Mouse (Mus musculus) ES-Bruce4 (cell line): Measurements from ENCODE around the gene Zic2. TPM values are rescaled to one million over a fixed set of nuclear protein-coding genes. Genes with fewer than 3 reads are reported as not detected.

Experiments
- H3K27ac ChIP-seq: 2 replicates; pipeline ENCODE4 v1.5.1; 2012; ENCODE audit warnings: low read length, inconsistent platforms; ENCODE audit not compliant: insufficient read depth
- H3K27me3 ChIP-seq: 2 replicates; pipeline ENCODE4 v1.6.1; 2012; ENCODE audit warnings: mild to moderate bottlenecking, low read length, inconsistent platforms; ENCODE audit not compliant: control insufficient read depth, poor library complexity, insufficient read depth, severe bottlenecking
- H3K36me3 ChIP-seq: 2 replicates; pipeline ENCODE4 v1.6.1; 2012; ENCODE audit warnings: inconsistent platforms, mild to moderate bottlenecking, low read length, moderate library complexity; ENCODE audit not compliant: control insufficient read depth, poor library complexity, insufficient read depth, severe bottlenecking
- H3K4me1 ChIP-seq: one replicate; pipeline ENCODE4 v1.8.1; 2011; ENCODE audit warnings: low read length; ENCODE audit not compliant: control insufficient read depth, insufficient read depth
- H3K4me3 ChIP-seq: 2 replicates; pipeline ENCODE4 v1.5.1; 2011; ENCODE audit warnings: low read depth, mild to moderate bottlenecking, low read length
- H3K9ac ChIP-seq: 2 replicates; pipeline ENCODE4 v1.6.1; 2012; ENCODE audit warnings: low read depth, mild to moderate bottlenecking, inconsistent platforms; ENCODE audit not compliant: poor library complexity, severe bottlenecking
- H3K9me3 ChIP-seq: replicated peaks from 2 replicates; pipeline ENCODE4 v1.6.1; 2012; ENCODE audit warnings: mild to moderate bottlenecking, low read length, inconsistent platforms; ENCODE audit not compliant: control insufficient read depth, poor library complexity, insufficient read depth, severe bottlenecking
- CTCF ChIP-seq: IDR thresholded peaks from one replicate; pipeline ENCODE4 v1.8.1; 2011; ENCODE audit warnings: low read depth, low read length
- EP300 ChIP-seq: IDR thresholded peaks from 2 replicates; pipeline ENCODE4 v1.6.1; 2011; ENCODE audit warnings: low read depth, low read length; ENCODE audit not compliant: insufficient read depth
- POLR2A ChIP-seq: IDR thresholded peaks from one replicate; pipeline ENCODE4 v1.8.1; 2011; ENCODE audit warnings: low read length; ENCODE audit not compliant: insufficient read depth
- polyA plus RNA-seq: library from polyadenylated mRNA; stranded (reverse); fragments of >200 nt; gene quantifications from 2 replicates; pipeline ENCODE4 v1.2.4, GENCODE M21; 2011; ENCODE audit warnings: low read depth; ENCODE audit not compliant: missing spikeins, insufficient read depth, insufficient read length

The Zic2 gene
- polyA plus RNA-seq, 1 experiment = 25.2 TPM

DNA sequence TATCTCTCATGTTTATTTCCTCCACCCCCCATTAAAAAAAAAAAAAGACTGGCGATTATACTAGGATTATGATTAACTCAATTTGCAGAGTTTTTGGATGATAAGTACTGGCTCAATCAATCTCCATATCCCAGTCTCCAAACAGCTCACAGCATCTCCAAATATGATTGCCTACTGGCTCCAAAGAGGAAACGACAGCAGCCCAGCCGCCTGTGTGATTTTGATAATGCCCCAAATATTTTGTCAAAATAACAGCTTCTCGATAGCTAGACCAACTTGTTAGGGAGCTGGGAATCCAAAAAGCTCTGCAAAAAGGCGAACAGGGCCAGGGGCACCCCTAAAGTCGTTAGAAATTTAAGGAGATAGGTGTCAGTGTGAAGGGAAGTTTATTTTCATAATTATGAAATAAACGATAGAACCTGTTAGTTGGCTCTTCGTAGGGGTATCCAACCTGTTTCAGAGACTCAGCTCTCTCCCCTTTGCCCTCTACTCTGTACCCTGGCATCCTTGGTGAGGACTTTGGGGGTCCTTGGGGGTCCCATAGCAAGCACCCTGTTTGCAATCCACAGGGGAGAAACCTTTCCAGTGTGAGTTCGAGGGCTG lies 2.8 kb downstream of the Zic2 start:
- peaks cover 40% of the 10 kb centered on the region for H3K27me3 ChIP-seq
- no peak for TF ChIP-seq POLR2A
- peak overlapping the region; percentile 33 for H3K4me3 ChIP-seq
- no peaks in the 10 kb centered on the region for H3K9me3 ChIP-seq
- H3K9ac ChIP-seq = no peak overlapping the region
- no peaks in the 10 kb centered on the region for H3K36me3 ChIP-seq
- no peaks in the 10 kb centered on the region for H3K4me1 ChIP-seq
- no peak overlapping the region for H3K27ac ChIP-seq

GRCm38 (mm10) chr14:122478574-122479011 lies 3.4 kb downstream of the Zic2 start:
- TF ChIP-seq POLR2A (no peak), EP300 (no peak), CTCF (no peak)
- H3K27ac ChIP-seq = no peak overlapping the region
- H3K36me3 ChIP-seq = no peaks in the 10 kb centered on the region
- peaks cover 44% of the 10 kb centered on the region for H3K27me3 ChIP-seq
- H3K9me3 ChIP-seq = no peaks in the 10 kb centered on the region
- H3K4me1 ChIP-seq = no peaks in the 10 kb centered on the region
- H3K4me3 ChIP-seq = peak overlapping the region; percentile 33
- peak overlapping the region; percentile 1; the same call in 1 of the 2 replicates for H3K9ac ChIP-seq

DNA sequence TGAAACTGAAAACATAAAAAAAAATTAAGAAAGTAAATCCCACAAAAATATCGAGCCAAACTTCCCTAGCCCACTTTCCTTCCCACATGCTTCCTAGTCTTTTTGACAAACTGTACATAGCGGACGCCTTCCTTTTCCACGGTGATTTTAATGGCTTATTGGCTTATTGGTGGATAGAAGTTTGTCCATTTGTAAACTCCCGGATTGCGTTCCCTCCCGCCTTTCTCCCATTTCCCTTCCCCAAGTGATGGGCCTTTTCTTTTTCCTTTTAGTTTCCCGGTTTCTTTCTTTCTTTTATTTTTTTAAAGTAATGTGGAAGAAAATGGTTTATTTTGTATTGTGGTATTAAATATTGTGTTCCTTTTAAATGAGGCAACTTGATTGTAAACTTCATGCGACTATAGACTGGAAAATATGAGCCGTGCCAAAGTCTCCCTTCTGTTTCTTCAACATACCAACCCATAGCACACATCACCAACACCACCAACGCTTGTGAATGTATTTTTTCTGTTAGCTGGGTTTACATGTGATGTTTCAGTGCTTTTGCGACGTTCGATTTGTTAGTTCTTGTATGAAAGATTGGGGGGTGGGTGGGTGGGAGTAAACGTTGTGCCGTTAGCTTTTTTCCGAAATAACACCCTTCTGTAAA lies 4.3 kb downstream of the Zic2 start:
- H3K9ac ChIP-seq = no peak overlapping the region
- TF ChIP-seq POLR2A (no peak), CTCF (no peak), EP300 (no peak)
- no peaks in the 10 kb centered on the region for H3K9me3 ChIP-seq
- no peaks in the 10 kb centered on the region for H3K4me1 ChIP-seq
- no peak overlapping the region for H3K27ac ChIP-seq
- H3K36me3 ChIP-seq = no peaks in the 10 kb centered on the region
- H3K27me3 ChIP-seq = peaks cover 50% of the 10 kb centered on the region
- no peak overlapping the region for H3K4me3 ChIP-seq

GRCm38 (mm10) chr14:122480355-122480754 lies 5.1 kb downstream of the Zic2 start:
- H3K4me1 ChIP-seq = no peaks in the 10 kb centered on the region
- H3K9me3 ChIP-seq = no peaks in the 10 kb centered on the region
- no peak overlapping the region for H3K4me3 ChIP-seq
- H3K27me3 ChIP-seq = peaks cover 56% of the 10 kb centered on the region
- no peak overlapping the region for H3K27ac ChIP-seq
- H3K36me3 ChIP-seq = no peaks in the 10 kb centered on the region
- TF ChIP-seq EP300 = no peak
- no peak for TF ChIP-seq POLR2A
- TF ChIP-seq CTCF = no peak
- H3K9ac ChIP-seq = no peak overlapping the region

GRCm38 (mm10) chr14:122481181-122481580 lies 5.9 kb downstream of the Zic2 start:
- H3K4me3 ChIP-seq = peak overlapping the region; percentile 25
- H3K27ac ChIP-seq = no peak overlapping the region
- no peaks in the 10 kb centered on the region for H3K36me3 ChIP-seq
- H3K9ac ChIP-seq = no peak overlapping the region
- H3K4me1 ChIP-seq = no peaks in the 10 kb centered on the region
- H3K9me3 ChIP-seq = no peaks in the 10 kb centered on the region
- TF ChIP-seq CTCF = no peak
- TF ChIP-seq EP300 = 0 out of 2 replicates have a peak, but pooled peaks have one; percentile 32
- no peak for TF ChIP-seq POLR2A
- H3K27me3 ChIP-seq = peaks cover 55% of the 10 kb centered on the region
